Mouse (Mus musculus) lung, embryonic 16.5 days (tissue): ENCODE results near the gene Asb5. TPM values are rescaled to one million over a fixed set of nuclear protein-coding genes. Genes with fewer than 3 reads are reported as not detected.
A peak's percentile ranks its signal among the peaks of the same experiment; 100 is the strongest.
"Not testable (repeated sequence)": the region's sequence is repeated elsewhere in the genome, so short reads cannot be mapped to it uniquely, and the experiment has no call there.

Source experiments
- ATAC-seq: fragments of 200-750 bp; cut with Nextera tagmentation; 2 replicates; pipeline ENCODE4 v1.8.0; 2017; ENCODE audit warnings: low read depth, mild to moderate bottlenecking, moderate library complexity
- H3K27ac ChIP-seq: fragments of 300-500 bp; sonication (generic); 2 replicates; pipeline ENCODE4 v1.5.1; 2014; ENCODE audit warnings: mild to moderate bottlenecking, control low read depth, low read length
- H3K27me3 ChIP-seq: fragments of 300-500 bp; sonication (generic); 2 replicates; pipeline ENCODE4 v1.6.1; 2014; ENCODE audit warnings: low read depth, low read length, mixed read lengths; ENCODE audit not compliant: control insufficient read depth, insufficient read depth
- H3K36me3 ChIP-seq: fragments of 300-500 bp; sonication (generic); 2 replicates; pipeline ENCODE4 v1.6.1; 2014; ENCODE audit warnings: low read length; ENCODE audit not compliant: control insufficient read depth, insufficient read depth
- H3K4me1 ChIP-seq: fragments of 300-500 bp; sonication (generic); replicated peaks from 2 replicates; pipeline ENCODE4 v1.6.1; 2014; ENCODE audit warnings: low read length, mixed read lengths; ENCODE audit not compliant: control insufficient read depth, insufficient read depth
- H3K4me2 ChIP-seq: fragments of 300-500 bp; sonication (generic); 2 replicates; pipeline ENCODE4 v1.6.1; 2014; ENCODE audit warnings: low read depth, low read length, control low read depth
- H3K4me3 ChIP-seq: fragments of 300-500 bp; sonication (generic); 2 replicates; pipeline ENCODE4 v1.5.1; 2014; ENCODE audit warnings: mild to moderate bottlenecking, low read length, control low read depth
- H3K9ac ChIP-seq: fragments of 300-500 bp; sonication (generic); 2 replicates; pipeline ENCODE4 v1.6.1; 2014; ENCODE audit warnings: low read length, control low read depth
- H3K9me3 ChIP-seq: fragments of 300-500 bp; sonication (generic); 2 replicates; pipeline ENCODE4 v1.6.1; 2016; ENCODE audit warnings: low read length; ENCODE audit not compliant: control insufficient read depth
- WGBS: fragments of 180-500 bp; shearing (Covaris S2); extraction: QIAGEN DNeasy Blood & Tissue Kit; methylation state at CpG from one replicate; pipeline ENCODE4 v1.1.7; 2014; 5-methylcytosine and 5-hydroxymethylcytosine counted together
- polyA plus RNA-seq: library from polyadenylated mRNA; unstranded; fragments of >200 nt; fragmentation: Nextera tagmentation; extraction: Ambion mirVana; gene quantifications from 2 replicates; pipeline ENCODE4 v1.2.1, GENCODE M21; 2015

Gene Asb5
- polyA plus RNA-seq, 1 experiment from 2014 or later, result 3.6 TPM

DNA sequence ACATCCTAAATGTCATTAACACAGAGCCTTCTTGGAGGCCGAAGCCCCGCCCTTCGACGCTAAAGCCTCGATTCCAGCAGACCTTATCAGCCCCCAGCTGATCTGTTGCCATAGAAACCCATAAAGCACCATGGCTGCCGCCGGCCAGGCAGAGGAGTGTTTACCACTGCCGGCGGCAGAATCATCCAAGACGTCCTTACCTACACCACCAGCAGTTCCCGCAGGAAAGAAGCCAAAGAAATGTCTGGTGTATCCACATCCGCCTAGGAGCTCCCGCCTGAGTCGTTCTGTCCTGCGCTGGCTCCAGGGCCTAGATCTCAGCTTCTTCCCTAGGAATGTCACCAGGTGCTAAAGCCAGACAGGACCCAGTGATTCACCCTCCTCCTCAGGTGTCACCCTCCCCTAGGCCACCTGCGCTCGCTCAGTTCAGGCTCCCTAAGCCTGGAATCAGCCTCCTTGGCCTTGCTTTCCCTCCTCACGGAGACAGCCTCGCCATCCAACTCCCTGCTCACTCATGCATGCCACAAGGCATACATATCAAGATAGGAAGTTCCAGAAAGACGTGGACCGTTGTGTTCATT is 71.4 kb downstream of the Asb5 start, which contains the start of gene Spata4:
TSS of gene Spata4 (plus strand) at position 111 of the 581 bp plus-strand sequence.
- Histone ChIP-seq H3K27me3 (no peaks in the 10 kb centered on the region), H3K9me3 (no peaks in the 10 kb centered on the region), H3K36me3 (no peaks in the 10 kb centered on the region), H3K4me1 (peaks cover 4% of the 10 kb centered on the region; the same call in 1 of the 2 replicates), H3K4me2 (peak within 1 kb of the TSS; percentile 67), H3K27ac (no peak within 1 kb of the TSS), H3K4me3 (peak within 1 kb of the TSS; percentile 37), H3K9ac (peak within 1 kb of the TSS; percentile 43; the same call in 1 of the 2 replicates)
- peak; percentile 83 for ATAC-seq
- 8% methylated on average over 21 of the region's 21 CpGs for WGBS

DNA sequence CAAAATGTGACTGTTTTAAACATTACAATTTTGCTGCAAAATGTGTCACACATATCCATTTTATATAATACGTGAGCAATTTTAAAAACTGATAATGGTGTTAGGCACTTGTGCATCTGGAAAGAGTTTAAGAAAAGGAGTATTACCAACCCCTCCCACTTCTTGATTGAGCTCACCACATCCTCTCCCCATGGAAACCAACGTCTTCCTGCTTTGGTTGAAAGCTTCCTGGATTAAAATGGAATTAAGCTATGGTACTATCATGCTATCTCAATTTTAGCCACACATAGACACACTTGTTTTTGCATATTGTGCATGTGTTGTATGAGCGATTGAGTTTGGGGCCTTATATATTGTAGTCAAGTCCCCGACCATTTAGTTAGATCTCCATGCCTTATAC is 74.1 kb downstream of the Asb5 start:
- Histone ChIP-seq H3K4me3 (no peak overlapping the region), H3K4me1 (peaks cover 4% of the 10 kb centered on the region; the same call in 1 of the 2 replicates), H3K9me3 (no peaks in the 10 kb centered on the region), H3K27ac (no peak overlapping the region), H3K4me2 (no peak overlapping the region), H3K9ac (no peak overlapping the region), H3K36me3 (no peaks in the 10 kb centered on the region), H3K27me3 (no peaks in the 10 kb centered on the region)
- 78% methylated on average over 4 of the region's 4 CpGs for WGBS
- no peak for ATAC-seq

DNA sequence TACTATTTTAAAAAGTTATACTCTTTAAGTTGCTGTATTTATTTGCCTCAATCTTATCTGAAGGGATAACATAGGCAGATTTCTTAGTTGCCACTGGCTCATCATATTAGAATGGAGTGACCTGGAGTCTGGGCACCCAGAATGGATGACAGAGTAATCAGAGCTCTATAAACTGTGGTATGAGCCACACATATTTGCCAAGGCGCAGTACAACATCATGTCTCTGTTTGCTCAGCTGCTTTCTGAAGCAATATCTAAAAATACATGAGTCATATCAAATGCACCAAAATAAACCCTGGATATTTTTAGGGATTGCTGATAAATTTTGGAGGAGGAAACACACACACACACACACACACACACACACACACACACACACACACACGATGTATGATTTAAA is 80.0 kb downstream of the Asb5 start:
- ATAC-seq, result no peak
- H3K27ac ChIP-seq, result no peak overlapping the region

DNA sequence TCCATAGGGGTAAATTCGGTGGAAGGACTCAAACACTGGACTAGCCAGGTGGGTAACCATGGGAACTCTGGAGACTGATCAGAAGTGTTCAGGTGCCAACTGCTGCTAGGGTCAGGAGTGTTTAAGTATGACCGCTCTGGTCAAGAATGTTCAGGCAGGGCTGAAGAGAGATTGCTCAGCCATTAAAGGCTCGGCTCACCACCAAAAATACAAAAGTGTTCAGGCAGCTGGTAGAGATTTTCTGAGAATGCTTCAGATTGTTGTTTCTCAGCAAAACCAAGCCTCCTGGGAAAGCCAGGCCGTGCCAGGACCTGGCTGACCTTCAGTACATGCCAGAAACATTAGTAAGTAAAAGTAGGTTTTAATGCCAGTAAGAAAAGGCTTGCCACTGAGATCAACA is 80.9 kb downstream of the Asb5 start:
- no peak overlapping the region for H3K4me3 ChIP-seq
- 48% methylated on average over 4 of the region's 4 CpGs for WGBS
- H3K9me3 ChIP-seq, result no peaks in the 10 kb centered on the region
- peak; percentile 80 for ATAC-seq
- no peaks in the 10 kb centered on the region for H3K27me3 ChIP-seq
- H3K36me3 ChIP-seq, result no peaks in the 10 kb centered on the region
- no peak overlapping the region for H3K4me2 ChIP-seq
- no peak overlapping the region for H3K9ac ChIP-seq
- H3K27ac ChIP-seq, result peak overlapping the region; percentile 37
- no peaks in the 10 kb centered on the region for H3K4me1 ChIP-seq

More for the DNA sequence above, 80.0 kb downstream of the Asb5 start:
- Histone ChIP-seq H3K36me3 (no peaks in the 10 kb centered on the region), H3K4me2 (no peak overlapping the region), H3K4me3 (no peak overlapping the region), H3K9ac (no peak overlapping the region), H3K9me3 (no peaks in the 10 kb centered on the region), H3K27me3 (no peaks in the 10 kb centered on the region), H3K4me1 (no peaks in the 10 kb centered on the region)
- WGBS, result 65% methylated on average over 2 of the region's 2 CpGs

DNA sequence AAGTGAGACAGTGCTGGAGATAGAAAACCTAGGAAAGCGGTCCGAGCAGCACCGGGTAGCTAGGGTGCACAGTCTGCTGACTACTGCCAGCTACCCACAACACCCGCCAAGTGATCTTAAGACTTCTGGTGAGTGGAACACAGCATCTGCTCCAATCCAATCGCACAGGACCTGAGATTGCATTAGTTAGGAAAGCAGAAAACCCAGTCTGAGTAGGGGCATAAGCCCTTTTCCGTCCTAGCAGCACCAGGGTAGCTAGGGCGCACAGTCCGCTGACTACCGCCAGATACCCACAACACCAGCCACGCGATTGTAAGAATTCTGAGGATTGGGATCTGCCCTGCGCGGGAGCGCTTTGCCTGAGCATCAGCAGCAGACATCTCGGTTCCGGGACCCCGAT is 87.3 kb downstream of the Asb5 start:
- not testable (repeated sequence) for H3K4me1 ChIP-seq, H3K4me3 ChIP-seq, ATAC-seq, H3K9ac ChIP-seq, H3K27ac ChIP-seq, H3K36me3 ChIP-seq, H3K27me3 ChIP-seq, H3K9me3 ChIP-seq, H3K4me2 ChIP-seq
- WGBS, result 78% methylated on average over 17 of the region's 17 CpGs

Other genes with a start within 250 kb of the Asb5 start
- 84.4 and 86.8 TPM in 2 replicates for gene Spcs3, start 418 bp downstream of the Asb5 start, polyA plus RNA-seq
- not detected in 2 replicates for gene Spata4, start 71.2 kb downstream of the Asb5 start, polyA plus RNA-seq